Mouse (Mus musculus): Measurements from ENCODE around the gene Cacna2d4.

DNA sequence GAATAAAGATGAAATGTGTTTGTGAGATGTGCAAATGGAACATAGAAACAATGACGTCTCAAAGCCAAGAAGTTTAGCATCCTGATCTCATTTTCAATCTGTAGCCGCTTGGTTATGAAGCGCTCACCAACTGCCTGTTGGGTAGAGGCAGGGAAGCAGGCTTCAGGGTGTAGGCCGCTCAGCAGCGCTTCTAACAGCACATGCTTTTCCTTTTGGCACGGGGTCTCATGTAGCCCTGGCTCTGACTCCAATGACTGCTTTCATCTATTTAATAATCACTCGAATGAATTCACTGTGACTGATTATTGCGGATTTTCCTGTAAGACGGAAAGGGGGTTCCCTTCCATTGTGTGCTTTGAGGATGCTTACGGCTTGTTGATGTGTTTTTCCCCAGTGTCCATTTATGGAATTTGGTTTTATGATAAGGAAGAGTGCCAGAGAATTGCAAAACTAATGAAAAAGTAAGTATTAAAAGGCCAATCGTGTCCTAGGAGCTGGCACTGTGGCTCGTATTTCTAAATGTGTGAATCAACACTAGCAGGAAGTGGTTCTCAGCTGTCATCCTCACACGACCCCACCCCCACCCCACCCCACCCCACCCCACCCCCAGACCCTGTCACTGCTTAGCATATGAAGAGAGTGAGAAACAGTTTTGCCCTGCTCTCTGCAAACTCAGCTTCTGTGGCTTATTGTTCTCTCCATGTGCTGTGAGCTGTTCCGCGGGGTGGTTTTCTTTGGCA, 37.6 kb upstream of the Cacna2d4 start:
- no peak for TF ChIP-seq POLR2A (IDR thresholded peaks at IDR 0.05; ENCODE audit: borderline replicate concordance, low read depth, low read length)
- TF ChIP-seq CTCF (IDR thresholded peaks at IDR 0.05; ENCODE audit: low read depth, low read length) = no peak
